Mouse (Mus musculus) Patski (cell line): ENCODE measurements around the gene 4933407L21Rik. TPM values are rescaled to one million over a fixed set of nuclear protein-coding genes. Genes with fewer than 3 reads are reported as not detected.

Experiments used
- ATAC-seq: fragments of 100-300 bp; one replicate; pipeline ENCODE4 v1.8.0; 2021
- CTCF ChIA-PET: fragments of 350-600 bp; sonication (Branson Sonifier 250); formaldehyde crosslinking; loops from one replicate; lab custom pipeline; 2022; ENCODE audit warnings: inconsistent platforms; lab: Charles Lee
- POLR2A ChIA-PET: fragments of 350-600 bp; sonication (Branson Sonifier 250); formaldehyde crosslinking; loops from one replicate; lab custom pipeline; 2022; ENCODE audit warnings: antibody characterized with exemption, inconsistent platforms; lab: Charles Lee
- DNase-seq: peaks from one replicate; pipeline ENCODE4 v3.0.0-alpha.2; 2011; ENCODE audit warnings: low read depth, low spot score
- H3K27me3 ChIP-seq: fragments of 371-371 bp; one replicate; pipeline ENCODE4 v1.5.1; 2021
- CTCF ChIP-seq: fragments of 100-300 bp; IDR thresholded peaks from one replicate; pipeline ENCODE4 v1.5.1; 2021
- in situ Hi-C: fragments of 300-500 bp; cut with MboI; formaldehyde crosslinking; loops from 3 replicates; pipeline ENCODE4 v1.11.1; 2018; ENCODE audit warnings: low pct_unique_long_range_greater_than_20kb, mixed read lengths
- polyA plus RNA-seq: library from polyadenylated mRNA; unstranded; gene quantifications from one replicate; pipeline ENCODE4 v1.2.3, GENCODE M21; 2021

The 4933407L21Rik gene
- 0.09 TPM for polyA plus RNA-seq

GRCm38 (mm10) chr1:85928057-85928687 lies at the start of gene 4933407L21Rik:
4933407L21Rik (plus strand) TSS chr1:85928483.
- ChIA-PET CTCF (interaction anchor here (1.0 to 1.2 kb wide), 2 partner anchors 10 to 79 kb away, joined by 3 to 6 read pairs; no protein-coding TSS in a partner anchor), POLR2A (interaction anchor here (0.6 kb wide), 1 partner anchor 68 kb away, joined by 3 read pairs; no protein-coding TSS in a partner anchor)
- no peak for TF ChIP-seq CTCF
- no peaks in the 10 kb centered on the region for H3K27me3 ChIP-seq
- no peak for DNase-seq
- no peak for ATAC-seq
- in situ Hi-C loops, result no loop called here

- no peak for ATAC-seq
- POLR2A ChIA-PET, result no interaction called here
- H3K27me3 ChIP-seq, result no peaks in the 10 kb centered on the region
- in situ Hi-C loops, result no loop called here
- DNase-seq, result no peak
- no peak for TF ChIP-seq CTCF
- CTCF ChIA-PET, result no interaction called here
Measured at GRCm38 (mm10) chr1:85882003-85882402, 46.3 kb upstream of the 4933407L21Rik start.

- in situ Hi-C loops, result no loop called here
- POLR2A ChIA-PET, result no interaction called here
- no peak for TF ChIP-seq CTCF
- CTCF ChIA-PET, result no interaction called here
- ATAC-seq (no peak), DNase-seq (no peak)
- peaks cover 11% of the 10 kb centered on the region for H3K27me3 ChIP-seq
Measured at GRCm38 (mm10) chr1:85887221-85887620, 41.1 kb upstream of the 4933407L21Rik start.

GRCm38 (mm10) chr1:85894231-85894747 lies 34.0 kb upstream of the 4933407L21Rik start, which contains the start of gene Itm2c:
Itm2c (plus strand) TSS chr1:85894281.
- ChIA-PET CTCF (no interaction called here), POLR2A (no interaction called here)
- TF ChIP-seq CTCF, result no peak
- in situ Hi-C loops, result no loop called here
- ATAC-seq (peak; percentile 98), DNase-seq (peak; percentile 39)
- peaks cover 5% of the 10 kb centered on the region for H3K27me3 ChIP-seq

- ATAC-seq, result peak; percentile 11
- no peak for TF ChIP-seq CTCF
- ChIA-PET CTCF (no interaction called here), POLR2A (no interaction called here)
- in situ Hi-C loops, result no loop called here
- peaks cover 2% of the 10 kb centered on the region for H3K27me3 ChIP-seq
- DNase-seq, result no peak
Measured at GRCm38 (mm10) chr1:85894748-85895360, 33.4 kb upstream of the 4933407L21Rik start.

GRCm38 (mm10) chr1:85895391-85895837 lies 32.9 kb upstream of the 4933407L21Rik start:
- no peak for DNase-seq

GRCm38 (mm10) chr1:85896110-85896509 lies 32.2 kb upstream of the 4933407L21Rik start:
- POLR2A ChIA-PET, result no interaction called here

More at GRCm38 (mm10) chr1:85895391-85895837, 32.9 kb upstream of the 4933407L21Rik start:
- in situ Hi-C loops, result no loop called here
- TF ChIP-seq CTCF, result no peak
- CTCF ChIA-PET, result no interaction called here
- peak; percentile 28 for ATAC-seq
- H3K27me3 ChIP-seq, result no peaks in the 10 kb centered on the region
- POLR2A ChIA-PET, result no interaction called here

GRCm38 (mm10) chr1:85896781-85897700 lies 31.2 kb upstream of the 4933407L21Rik start:
- no peaks in the 10 kb centered on the region for H3K27me3 ChIP-seq
- ChIA-PET CTCF (no interaction called here), POLR2A (interaction anchor here (0.6 to 0.7 kb wide), 2 partner anchors 9 to 12 kb away, joined by 3 to 4 read pairs; no protein-coding TSS in a partner anchor)
- no peak for TF ChIP-seq CTCF
- in situ Hi-C loops, result no loop called here
- DNase-seq, result no peak
- no peak for ATAC-seq

More at GRCm38 (mm10) chr1:85896110-85896509, 32.2 kb upstream of the 4933407L21Rik start:
- no peak for DNase-seq
- no peaks in the 10 kb centered on the region for H3K27me3 ChIP-seq
- TF ChIP-seq CTCF, result no peak
- in situ Hi-C loops, result no loop called here
- ATAC-seq, result no peak
- CTCF ChIA-PET, result no interaction called here

GRCm38 (mm10) chr1:85897901-85898760 lies 30.2 kb upstream of the 4933407L21Rik start:
- in situ Hi-C loops, result no loop called here
- ATAC-seq (no peak), DNase-seq (no peak)
- no peak for TF ChIP-seq CTCF
- ChIA-PET CTCF (no interaction called here), POLR2A (interaction anchor here (0.6 kb wide), 1 partner anchor 11 kb away, joined by 4 read pairs; no protein-coding TSS in a partner anchor)
- no peaks in the 10 kb centered on the region for H3K27me3 ChIP-seq
